Mouse (Mus musculus): ENCODE data around the gene Tor1a.

- TF ChIP-seq SRF (IDR thresholded peaks at IDR 0.05; ENCODE audit: control insufficient read depth, insufficient read length, low read depth) (no peak), POLR2A (IDR thresholded peaks at IDR 0.05; ENCODE audit: insufficient read length, low read depth) (no peak), MAX (IDR thresholded peaks at IDR 0.05; ENCODE audit: low read depth) (no peak), E2F4 (IDR thresholded peaks at IDR 0.05; ENCODE audit: insufficient read depth) (no peak), USF1 (IDR thresholded peaks at IDR 0.05; ENCODE audit: low read depth) (no peak), MYOG (IDR thresholded peaks at IDR 0.05; ENCODE audit: control insufficient read depth in 1 of 3, insufficient read depth in 1 of 3, insufficient read length in 2 of 3, low read depth in 2 of 3) (no peak), MYOD1 (IDR thresholded peaks at IDR 0.05; ENCODE audit: control insufficient read depth in 1 of 3, insufficient read length in 2 of 3, low read depth in 2 of 3) (no peak), TCF12 (IDR thresholded peaks at IDR 0.05; ENCODE audit: insufficient read depth, poor library complexity, severe bottlenecking) (no peak), POLR2AphosphoS2 (IDR thresholded peaks at IDR 0.05; ENCODE audit: insufficient read length, low read depth) (no peak), REST (IDR thresholded peaks at IDR 0.05; ENCODE audit: insufficient read depth, insufficient read length) (no peak), TCF3 (IDR thresholded peaks at IDR 0.05; ENCODE audit: insufficient read length, low read depth) (no peak), CEBPB (IDR thresholded peaks at IDR 0.05; ENCODE audit: insufficient read depth, poor library complexity, severe bottlenecking) (no peak)
Measured at GRCm38 (mm10) chr2:30918126-30918525, 49.6 kb downstream of the Tor1a start.
